Mouse (Mus musculus) testis, postnatal 10 days (tissue): ENCODE results near the gene Msto1.
"Not testable (repeated sequence)": the region's sequence is repeated elsewhere in the genome, so short reads cannot be mapped to it uniquely, and the experiment has no call there.

Experiments used
- DNase-seq: peaks from one replicate; pipeline ENCODE4 v3.0.0; 2021; ENCODE audit warnings: low spot score

The Msto1 gene

DNA sequence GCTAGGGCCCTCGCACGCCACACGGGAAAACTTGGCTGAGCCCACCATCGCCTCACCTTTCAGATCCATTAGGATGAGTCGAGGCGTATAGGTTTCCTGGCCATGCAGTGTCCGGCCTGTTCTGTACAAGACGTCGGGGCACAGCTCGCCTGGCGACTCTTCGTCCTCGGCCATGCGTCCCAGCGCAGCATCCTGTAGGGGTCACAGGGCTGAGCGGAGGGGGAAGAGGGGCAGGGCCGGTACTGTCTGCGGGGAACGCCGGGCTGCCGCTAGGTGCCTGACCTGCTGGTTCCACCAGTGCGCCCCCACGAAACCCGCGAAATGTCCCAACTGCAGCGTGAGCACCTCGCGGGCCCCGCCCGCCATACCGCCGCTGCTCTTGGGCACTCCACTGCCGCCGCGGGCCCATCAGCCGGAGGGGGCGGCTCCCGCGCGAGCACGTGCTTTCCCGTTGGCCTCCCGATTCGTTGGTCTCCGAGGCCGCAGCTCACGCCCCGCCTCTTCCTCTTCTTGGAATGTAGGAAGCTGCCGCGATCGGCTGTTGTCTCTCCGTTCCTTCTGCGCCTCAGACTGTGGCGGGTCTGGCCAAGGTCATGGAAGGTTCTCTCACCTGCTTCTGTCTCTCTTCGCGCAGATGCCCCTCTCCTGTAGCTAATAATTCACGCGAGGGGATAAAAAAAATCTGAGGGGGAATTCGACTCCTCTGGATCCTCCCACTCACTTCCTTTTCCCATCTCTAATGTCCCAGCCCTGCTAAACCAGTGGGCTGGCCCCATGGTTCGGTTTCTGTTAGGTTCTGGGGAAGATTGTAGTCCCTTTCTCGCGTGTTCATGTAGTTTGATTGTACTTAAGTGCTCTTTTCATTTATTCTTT is at the start of gene Msto1:
TSS of gene Msto1 (minus strand) at position 489 of the 873 bp plus-strand sequence.
- DNase-seq, result peak; percentile 94

GRCm38 (mm10) chr3:88963211-88963610 is 49.4 kb upstream of the Msto1 start:
- not testable (repeated sequence) for DNase-seq

DNA sequence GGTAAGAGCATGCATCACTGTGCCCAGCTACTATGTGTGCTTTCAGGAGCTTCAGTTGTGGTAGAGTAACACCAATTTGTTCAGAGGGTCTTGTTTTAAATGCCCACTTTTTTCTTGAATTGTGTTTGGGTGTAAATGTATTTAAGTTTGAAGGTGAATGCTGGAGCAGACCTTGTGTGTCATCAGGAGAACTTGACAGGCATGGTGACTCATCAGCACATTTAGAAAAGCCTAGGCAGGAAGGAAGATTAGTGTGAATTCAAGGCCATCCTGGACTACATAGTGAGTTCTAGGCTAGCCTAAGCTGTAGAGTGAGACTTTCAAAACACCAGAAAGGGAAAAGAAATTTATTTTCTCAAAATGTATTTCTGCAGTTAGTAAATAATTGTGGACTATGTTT is 39.9 kb upstream of the Msto1 start:
- DNase-seq, result no peak

GRCm38 (mm10) chr3:88953246-88953645 is 39.4 kb upstream of the Msto1 start:
- DNase-seq, result no peak

DNA sequence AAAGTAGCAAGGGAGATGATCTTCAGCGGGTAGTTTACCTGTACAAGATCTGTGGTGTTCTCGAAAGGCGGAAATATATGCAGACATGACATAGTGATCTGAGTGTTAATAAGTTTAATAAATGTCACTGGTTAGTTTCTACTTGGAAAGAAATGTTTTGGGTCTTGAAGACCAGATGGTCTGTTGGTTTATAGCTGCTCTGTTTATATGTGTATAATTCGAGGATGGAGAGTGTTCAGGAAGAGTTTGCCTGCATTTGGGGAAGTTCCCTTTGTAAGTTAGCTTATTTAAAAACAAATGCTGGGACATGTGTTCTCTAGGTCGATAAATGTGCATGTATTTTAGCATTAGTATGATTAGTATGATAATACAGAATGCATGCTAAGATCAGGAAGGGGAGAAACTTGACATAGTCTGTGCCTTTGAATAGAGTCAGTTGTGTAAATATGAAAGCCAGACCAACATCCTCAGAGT is 37.6 kb upstream of the Msto1 start:
- no peak for DNase-seq

GRCm38 (mm10) chr3:88950576-88951326 is 37.0 kb upstream of the Msto1 start, which contains the start of the genes Ash1l and Dap3:
Ash1l (plus strand) TSS chr3:88950622.
Dap3 (minus strand) TSS chr3:88951181.
- peak; percentile 87 for DNase-seq

GRCm38 (mm10) chr3:88949786-88950575 is 36.2 kb upstream of the Msto1 start:
- DNase-seq, result peak; percentile 96

GRCm38 (mm10) chr3:88944109-88944508 is 30.3 kb upstream of the Msto1 start:
- no peak for DNase-seq

GRCm38 (mm10) chr3:88942316-88942880 is 28.6 kb upstream of the Msto1 start:
- DNase-seq, result peak; percentile 61

GRCm38 (mm10) chr3:88939749-88940148 is 25.9 kb upstream of the Msto1 start:
- DNase-seq, result no peak

DNA sequence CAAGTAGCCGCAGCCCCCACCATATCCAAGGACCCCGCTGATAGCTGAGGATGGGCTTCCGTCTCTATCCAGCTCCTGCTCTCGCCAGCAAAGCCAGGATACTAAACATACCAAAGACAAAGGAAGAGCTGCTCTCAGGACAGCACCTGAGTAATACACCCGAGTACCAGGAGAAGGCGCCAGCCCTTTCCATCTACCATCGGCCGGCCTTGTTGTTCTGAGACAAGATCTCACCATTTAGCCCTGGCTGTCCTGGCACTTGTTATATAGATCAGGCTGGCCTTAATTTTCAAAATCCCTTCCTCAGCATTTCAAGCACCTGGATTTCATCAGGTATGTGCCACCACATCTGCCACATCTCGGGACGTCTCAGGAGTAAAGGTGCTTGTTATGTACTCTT is 25.3 kb upstream of the Msto1 start:
- no peak for DNase-seq

- DNase-seq, result no peak
Measured at GRCm38 (mm10) chr3:88929501-88929900, 15.7 kb upstream of the Msto1 start.

DNA sequence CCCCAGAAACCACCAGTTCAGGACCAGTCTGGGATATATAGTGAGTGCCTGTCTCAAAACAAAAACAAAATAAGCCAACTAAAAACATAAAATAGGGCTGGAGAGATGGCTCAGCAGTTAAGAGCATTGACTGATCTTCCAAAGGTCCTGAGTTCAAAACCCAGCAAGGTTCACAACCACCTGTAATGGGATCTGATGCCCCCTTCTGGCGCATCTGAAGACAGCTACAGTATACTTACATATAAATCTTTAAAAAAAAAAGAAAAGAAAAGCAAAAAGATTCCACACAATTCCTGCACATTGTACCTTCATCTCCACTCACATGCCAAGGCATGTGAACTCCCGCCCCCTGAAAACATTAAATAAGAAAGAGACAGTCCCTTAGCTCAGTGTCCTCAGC is 11.9 kb upstream of the Msto1 start:
- DNase-seq, result no peak

GRCm38 (mm10) chr3:88923989-88924591 is 10.3 kb upstream of the Msto1 start:
- DNase-seq, result peak; percentile 92

- DNase-seq, result no peak
Measured at GRCm38 (mm10) chr3:88921411-88921810, 7.6 kb upstream of the Msto1 start.

DNA sequence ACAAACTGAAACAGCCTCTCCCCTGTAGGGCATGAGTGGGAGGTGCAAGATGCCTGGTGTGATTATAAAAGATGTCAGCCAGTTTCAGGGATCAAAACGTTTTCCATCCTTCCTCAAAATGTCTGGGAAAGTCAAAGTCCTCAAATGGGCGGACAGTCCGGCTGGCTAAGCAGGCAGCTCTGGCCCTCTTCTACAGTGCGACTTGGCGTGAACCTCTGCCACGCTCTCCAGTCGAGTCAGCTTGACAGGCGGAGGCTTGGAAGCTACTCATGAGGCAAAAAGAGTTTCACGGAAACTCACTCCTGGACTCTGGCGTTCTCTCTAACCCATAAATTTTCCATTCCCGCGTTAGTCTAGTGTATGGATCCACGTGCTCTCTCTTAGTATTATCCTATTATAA is 5.2 kb upstream of the Msto1 start:
- no peak for DNase-seq

DNA sequence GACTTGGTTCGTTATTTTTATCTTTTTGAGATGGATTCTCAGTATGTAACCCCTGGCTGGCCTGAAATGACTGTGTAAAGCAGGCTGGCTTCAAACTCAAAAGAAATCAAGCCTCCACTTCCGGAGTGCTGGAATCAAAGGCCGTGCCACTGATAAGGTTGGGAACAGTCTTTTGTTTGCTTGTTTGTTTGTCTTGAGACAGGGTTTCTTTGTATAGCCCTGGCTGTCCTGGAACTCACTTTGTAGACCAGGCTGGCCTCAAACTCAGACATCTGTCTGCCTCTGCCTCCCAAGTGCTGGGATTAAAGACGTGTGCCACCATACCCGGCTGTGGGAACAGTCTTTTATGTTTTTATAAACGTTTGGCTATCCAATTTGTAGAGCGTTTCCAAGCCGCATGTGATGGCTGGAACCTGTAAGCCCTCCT is 598 bp upstream of the Msto1 start:
- no peak for DNase-seq

DNA sequence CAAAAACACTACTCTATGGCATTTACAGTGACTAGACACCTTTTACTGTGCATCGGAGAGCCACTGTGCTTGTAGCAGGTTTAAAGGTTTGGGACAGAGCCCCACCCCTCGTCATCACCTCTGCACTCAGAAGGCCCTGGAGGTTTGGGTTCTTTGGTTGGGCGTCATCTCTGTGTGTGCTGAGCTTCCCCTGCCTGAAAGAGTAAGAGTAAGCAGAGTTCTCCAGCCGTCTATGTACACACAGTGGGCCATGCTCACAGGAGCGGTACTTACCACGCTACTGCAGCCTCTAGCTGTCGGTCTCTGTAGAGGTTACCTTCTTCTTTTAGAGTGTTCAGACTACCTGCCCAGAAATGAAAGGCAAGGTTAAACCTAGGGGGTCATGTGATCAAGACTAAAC is 1.2 kb downstream of the Msto1 start:
- no peak for DNase-seq

DNA sequence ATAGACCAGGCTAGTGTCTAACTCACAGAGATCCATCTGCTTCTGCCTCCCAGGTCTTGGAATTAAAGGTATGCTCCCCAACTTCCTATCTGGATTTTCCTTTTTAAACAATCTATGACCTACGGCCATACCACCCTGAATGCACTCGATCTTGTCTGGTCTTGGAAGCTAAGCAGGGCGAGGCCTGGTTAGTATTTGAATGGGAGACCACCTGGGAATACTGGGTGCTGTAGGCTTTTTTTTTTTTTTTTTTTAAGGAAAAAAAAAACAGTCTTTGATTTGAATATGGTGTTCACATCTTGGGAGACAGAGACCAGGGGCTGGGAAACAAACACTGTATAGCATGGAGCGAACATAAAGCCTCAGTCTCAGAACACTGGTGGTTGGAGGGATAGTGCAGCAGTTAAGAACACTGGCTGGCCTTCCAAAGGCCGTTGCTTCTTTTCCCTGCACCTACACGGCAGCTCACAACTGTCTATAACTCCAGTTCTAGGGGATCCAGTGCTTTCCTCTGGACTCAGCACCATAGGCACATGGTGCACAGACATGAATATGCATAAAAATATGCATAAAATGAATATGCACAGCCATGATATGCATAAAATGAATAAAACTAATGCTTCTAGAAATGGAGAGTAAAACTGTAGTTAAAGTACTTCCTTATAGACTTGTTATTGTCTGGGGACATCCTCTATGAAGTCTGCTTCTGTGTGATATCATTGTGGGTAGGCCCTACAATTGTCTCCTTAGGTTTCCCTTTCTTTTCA is 7.2 kb downstream of the Msto1 start:
- DNase-seq, result no peak

GRCm38 (mm10) chr3:88905741-88906140 is 8.1 kb downstream of the Msto1 start:
- DNase-seq, result no peak

DNA sequence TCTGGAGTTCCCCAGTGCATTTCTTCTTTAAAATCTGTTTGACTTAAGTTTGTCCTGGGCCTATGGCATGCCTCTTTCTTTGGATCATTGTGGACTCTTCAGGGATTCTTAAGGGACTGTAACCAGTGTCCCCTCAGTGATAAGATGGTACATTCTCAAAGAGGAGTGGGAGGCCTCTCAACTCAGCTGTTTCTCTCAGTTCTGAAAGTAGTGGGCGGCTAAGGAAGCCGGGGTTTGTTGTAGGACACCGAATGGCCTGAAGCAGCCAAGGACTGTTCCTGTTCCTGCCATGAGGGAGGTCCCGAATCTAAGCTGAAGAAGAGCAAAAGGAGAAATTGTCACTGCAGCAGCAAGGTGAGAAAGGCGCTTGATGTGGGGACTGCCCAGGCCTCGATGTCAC is 8.6 kb downstream of the Msto1 start:
- no peak for DNase-seq
